Mouse (Mus musculus): ENCODE results near the gene Klhl4. TPM values are rescaled to one million over a fixed set of nuclear protein-coding genes. Genes with fewer than 3 reads are reported as not detected.

Gene Klhl4
- 0.38 and 0.58 TPM in 2 replicates for polyA plus RNA-seq (2012; rRNA removed)

GRCm38 (mm10) chrX:114473782-114474731 lies at the start of gene Klhl4:
Klhl4 (plus strand) TSS chrX:114474333.

